In genomic region chr10:29542982-29543381, GRCm38 (mm10) we compare ENCODE assay signal across 17 mouse cellular contexts.
"Had no signal": no experiment of that assay in that cellular context is flagged by ENCODE, and none has a peak within 500 bp of the region (broad histone marks: within the 10 kb centered on the region; RNA-seq: fewer than 3 reads in every experiment).

No protein-coding gene starts in this region.

- DNase-seq: gastrocnemius, adult 2 months; gastrocnemius, postnatal 10 days; gastrocnemius, postnatal 25 days; heart, adult 18-20 months; heart, postnatal 10 days; heart, postnatal 4 days; kidney, adult 18-20 months; kidney, adult 8-10 months; kidney, postnatal 10 days; kidney, postnatal 25 days; kidney, postnatal 4 days; liver; liver, embryonic 13.5 days had no signal

- ATAC-seq: hindbrain, embryonic 16.5 days; inflammation-experienced regulatory T-cells, adult 6 months; intestine, embryonic 15.5 days; intestine, postnatal 0 days had no signal
